Comparison of ENCODE assay signal across 9 mouse cellular contexts in genomic region chr16:16559878-16560531, GRCm38 (mm10). TPM values are rescaled to one million over a fixed set of nuclear protein-coding genes. Genes with fewer than 3 reads are reported as not detected.
A peak's percentile ranks its signal among the peaks of the same experiment; 100 is the strongest.
DNase-seq lines count a peak whose midpoint lies in the region; ATAC-seq lines count a peak whose summit lies in the region.
"Had no signal": no experiment of that assay in that cellular context is flagged by ENCODE, and none has a peak within 500 bp of the region (broad histone marks: within the 10 kb centered on the region; RNA-seq: fewer than 3 reads in every experiment).

No protein-coding gene starts in this region.

- no peaks in the 10 kb centered on the region for H3K27me3 ChIP-seq in heart, embryonic 15.5 days
- H3K27me3 ChIP-seq in neural tube, embryonic 14.5 days (ENCODE audit: control insufficient read depth, insufficient read depth, low read length): no peaks in the 10 kb centered on the region
- H3K27me3 ChIP-seq: CH12.LX had no signal

- H3K4me1 ChIP-seq in heart, embryonic 15.5 days (replicated peaks): peaks cover 11% of the 10 kb centered on the region
- H3K4me1 ChIP-seq in neural tube, embryonic 14.5 days (ENCODE audit: control insufficient read depth, insufficient read depth, low read length): peaks cover 9% of the 10 kb centered on the region

- H3K9me3 ChIP-seq in heart, embryonic 15.5 days (replicated peaks): no peaks in the 10 kb centered on the region
- H3K9me3 ChIP-seq in neural tube, embryonic 14.5 days (ENCODE audit: control insufficient read depth, low read length): no peaks in the 10 kb centered on the region

- peak overlapping the region; percentile 20 for H3K4me3 ChIP-seq in heart, embryonic 15.5 days
- peak overlapping the region; percentile 52 for H3K4me3 ChIP-seq in neural tube, embryonic 14.5 days (ENCODE audit: low read depth, low read length)

- H3K36me3 ChIP-seq in heart, embryonic 15.5 days: no peaks in the 10 kb centered on the region
- H3K36me3 ChIP-seq in neural tube, embryonic 14.5 days (ENCODE audit: control insufficient read depth, insufficient read depth, low read length): no peaks in the 10 kb centered on the region

- ATAC-seq in heart, embryonic 15.5 days (replicated peaks; ENCODE audit: insufficient number of reproducible peaks, insufficient read depth, low FRiP score, low read depth): peak; percentile 85
- ATAC-seq in neural tube, embryonic 14.5 days (ENCODE audit: low read depth): peak; percentile 99

- 11% methylated on average over 9 of the region's 9 CpGs for WGBS in heart, embryonic 15.5 days
- WGBS in neural tube, embryonic 14.5 days: 3% methylated on average over 9 of the region's 9 CpGs

- DNase-seq in urinary bladder, adult 18-20 months (ENCODE audit: low spot score in 2 of 2): peak; percentile 14 to 55
- DNase-seq in urinary bladder, adult 2 months (ENCODE audit: low spot score): no peak
- peak; percentile 90 for DNase-seq in fibroblast of lung, adult 2 months (ENCODE audit: low read depth)
- DNase-seq in kidney, postnatal 14 days: peak; percentile 72
- peak; percentile 14 for DNase-seq in liver
- no peak for DNase-seq in spleen, postnatal 4 days (ENCODE audit: low spot score in 2 of 2)

- H3K4me2 ChIP-seq in heart, embryonic 15.5 days: peak overlapping the region; percentile 52
- H3K4me2 ChIP-seq in neural tube, embryonic 14.5 days (ENCODE audit: low read depth, low read length): peak overlapping the region; percentile 54

- peak overlapping the region; percentile 51; the same call in 1 of the 2 replicates for H3K27ac ChIP-seq in heart, embryonic 15.5 days
- H3K27ac ChIP-seq in neural tube, embryonic 14.5 days (ENCODE audit: low read depth, low read length): peak overlapping the region; percentile 82

- H3K9ac ChIP-seq in heart, embryonic 15.5 days: peak overlapping the region; percentile 3; the same call in 1 of the 2 replicates
- H3K9ac ChIP-seq in neural tube, embryonic 14.5 days (replicated peaks; ENCODE audit: low read depth, low read length): peak overlapping the region; percentile 55

RNA-seq across cellular contexts. Expression of gene Fgd4, which starts 40.3 kb away (rescaled TPM):
- 4.9 and 6.2 TPM in 2 replicates for polyA plus RNA-seq in urinary bladder, adult 2 months (2012; rRNA removed)
- 9.0 and 10.3 TPM in 2 replicates for polyA plus RNA-seq in heart, embryonic 15.5 days (2015; fragmentation: Nextera tagmentation; extraction: Ambion mirVana)
- polyA plus RNA-seq in neural tube, embryonic 14.5 days (2014; fragmentation: Nextera tagmentation; extraction: Ambion mirVana): 25.3 and 30.1 TPM in 2 replicates

Comparison
In these comparisons a context has a peak if more than half of its experiments do, and no peak if none do; other contexts are left out.
1. DNase-seq: peak in urinary bladder, adult 18-20 months (2 of 2), fibroblast of lung, adult 2 months (single experiment), kidney, postnatal 14 days (single experiment) and liver (single experiment); none in urinary bladder, adult 2 months (single experiment) and spleen, postnatal 4 days (0 of 2).